Mouse (Mus musculus) olfactory bulb, adult 2 months (tissue): Measurements from ENCODE around the gene Akap13. TPM values are rescaled to one million over a fixed set of nuclear protein-coding genes. Genes with fewer than 3 reads are reported as not detected.

Experiments used
- H3K27ac ChIP-seq: fragments of 200-500 bp; 2 replicates; pipeline ENCODE4 v1.5.1; 2012; ENCODE audit warnings: low read depth, low read length; ENCODE audit not compliant: insufficient read depth
- H3K4me1 ChIP-seq: fragments of 200-500 bp; 2 replicates; pipeline ENCODE4 v1.6.1; 2012; ENCODE audit warnings: low read length; ENCODE audit not compliant: control insufficient read depth, insufficient read depth
- H3K4me3 ChIP-seq: fragments of 200-500 bp; 2 replicates; pipeline ENCODE4 v1.5.1; 2012; ENCODE audit warnings: mild to moderate bottlenecking, low read depth, low read length, moderate library complexity; ENCODE audit not compliant: insufficient read depth
- CTCF ChIP-seq: fragments of 200-500 bp; IDR thresholded peaks from 2 replicates; pipeline ENCODE4 v1.5.1; 2012; ENCODE audit warnings: low read depth, mild to moderate bottlenecking, low read length, moderate library complexity; ENCODE audit not compliant: insufficient read depth
- POLR2A ChIP-seq: fragments of 200-500 bp; IDR thresholded peaks from 2 replicates; pipeline ENCODE4 v1.6.1; 2012; ENCODE audit warnings: mild to moderate bottlenecking, low read depth, low read length, moderate library complexity; ENCODE audit not compliant: insufficient read depth
- WGBS: fragments of 180-500 bp; shearing (Covaris S2); methylation state at CpG from one replicate; pipeline ENCODE4 v1.1.7; 2018; 5-methylcytosine and 5-hydroxymethylcytosine counted together
- polyA plus RNA-seq: library from polyadenylated mRNA; stranded (reverse); fragments of >200 nt; gene quantifications from 2 replicates; pipeline ENCODE4 v1.2.4, GENCODE M21; 2012; ENCODE audit warnings: low replicate concordance; ENCODE audit not compliant: missing spikeins, insufficient read depth, insufficient read length

Gene Akap13
- polyA plus RNA-seq, 1 experiment, result 67.2 TPM

- H3K27ac ChIP-seq, result no peak overlapping the region
- WGBS, result 97% methylated on average over 3 of the region's 3 CpGs
- no peaks in the 10 kb centered on the region for H3K4me1 ChIP-seq
- no peak overlapping the region for H3K4me3 ChIP-seq
- TF ChIP-seq POLR2A (no peak), CTCF (no peak)
Measured at GRCm38 (mm10) chr7:75539168-75539567, 83.8 kb downstream of the Akap13 start.

DNA sequence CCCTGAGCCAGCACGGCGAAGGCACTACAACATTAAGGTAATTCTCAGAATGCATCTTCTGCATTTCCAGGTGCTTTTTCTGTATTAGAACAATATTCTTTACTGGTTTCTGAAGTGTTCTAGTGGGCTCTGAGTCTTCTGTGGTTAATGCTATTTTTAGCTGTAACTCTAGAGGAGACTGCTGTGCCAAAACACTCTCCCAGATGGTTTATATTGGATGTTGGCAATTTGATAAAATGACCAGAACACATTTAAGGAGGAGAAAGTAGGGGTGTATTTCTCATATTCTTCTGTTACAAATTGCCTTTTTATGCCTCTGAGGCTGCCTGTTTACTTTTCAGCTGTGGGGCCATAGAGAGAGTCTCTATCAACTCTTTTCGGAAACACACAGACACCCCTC lies 94.5 kb downstream of the Akap13 start:
- 93% methylated on average over 3 of the region's 3 CpGs for WGBS
- TF ChIP-seq CTCF (no peak), POLR2A (no peak)
- H3K27ac ChIP-seq, result no peak overlapping the region
- no peak overlapping the region for H3K4me3 ChIP-seq
- no peaks in the 10 kb centered on the region for H3K4me1 ChIP-seq

GRCm38 (mm10) chr7:75550791-75551336 lies 95.5 kb downstream of the Akap13 start:
- WGBS, result 90% methylated on average over 6 of the region's 6 CpGs

GRCm38 (mm10) chr7:75553002-75553666 lies 97.8 kb downstream of the Akap13 start:
- WGBS, result 93% methylated on average over 8 of the region's 8 CpGs
- TF ChIP-seq CTCF, result no peak
- Histone ChIP-seq H3K27ac (no peak overlapping the region), H3K4me3 (no peak overlapping the region), H3K4me1 (no peaks in the 10 kb centered on the region)

More at GRCm38 (mm10) chr7:75550791-75551336, 95.5 kb downstream of the Akap13 start:
- H3K4me3 ChIP-seq, result no peak overlapping the region
- no peak overlapping the region for H3K27ac ChIP-seq
- TF ChIP-seq POLR2A (no peak), CTCF (no peak)
- no peaks in the 10 kb centered on the region for H3K4me1 ChIP-seq

DNA sequence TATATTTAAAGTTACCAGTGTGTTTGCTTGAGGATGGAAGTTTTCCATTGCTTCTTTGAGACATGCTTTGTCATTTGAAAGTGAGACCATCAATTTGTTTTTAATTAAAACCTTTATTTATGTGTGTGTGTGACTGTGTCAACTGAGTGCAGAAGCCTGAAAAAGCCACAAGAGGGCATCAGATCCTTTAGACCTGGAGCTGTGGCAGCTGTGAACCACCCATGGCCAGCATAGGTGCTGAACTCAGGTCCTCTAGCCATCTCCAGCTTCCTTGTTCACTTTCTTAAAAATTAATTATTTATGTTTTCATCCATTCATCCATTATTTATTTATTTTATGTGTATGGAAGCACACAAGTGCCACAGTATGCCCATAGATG lies 98.3 kb downstream of the Akap13 start:
- Histone ChIP-seq H3K4me3 (no peak overlapping the region), H3K4me1 (no peaks in the 10 kb centered on the region), H3K27ac (no peak overlapping the region)
- TF ChIP-seq CTCF (no peak), POLR2A (no peak)

DNA sequence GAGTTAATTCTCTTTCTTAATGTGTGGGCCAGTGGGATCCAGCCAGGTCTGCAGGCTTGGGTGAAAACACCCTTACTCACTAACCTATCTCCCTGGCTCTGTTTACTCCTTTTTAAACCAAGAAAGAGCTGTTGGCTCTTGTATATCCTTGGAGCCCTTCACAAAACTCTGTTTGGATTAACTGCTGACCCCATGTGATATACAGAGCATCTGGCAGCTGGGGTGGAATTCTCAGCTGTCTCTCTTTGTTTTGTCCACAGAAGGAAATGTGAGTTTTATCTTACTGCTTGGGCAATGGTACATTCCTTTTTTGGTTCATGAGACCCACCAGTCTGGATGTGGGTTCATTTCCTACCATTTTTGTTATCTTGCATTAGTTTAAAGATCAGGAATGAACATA lies 98.7 kb downstream of the Akap13 start:
- Histone ChIP-seq H3K27ac (no peak overlapping the region), H3K4me1 (no peaks in the 10 kb centered on the region), H3K4me3 (no peak overlapping the region)
- TF ChIP-seq CTCF (no peak), POLR2A (no peak)

- Histone ChIP-seq H3K4me1 (no peaks in the 10 kb centered on the region), H3K4me3 (no peak overlapping the region), H3K27ac (no peak overlapping the region)
- no peak for TF ChIP-seq POLR2A
- no peak for TF ChIP-seq CTCF
- 45% methylated on average over 6 of the region's 6 CpGs for WGBS
Measured at GRCm38 (mm10) chr7:75555940-75556339, 100.6 kb downstream of the Akap13 start.

- Histone ChIP-seq H3K27ac (no peak overlapping the region), H3K4me3 (no peak overlapping the region), H3K4me1 (no peaks in the 10 kb centered on the region)
- WGBS, result 100% methylated on average over 1 of the region's 1 CpGs
- TF ChIP-seq POLR2A (no peak), CTCF (no peak)
Measured at GRCm38 (mm10) chr7:75558225-75558624, 102.9 kb downstream of the Akap13 start.

DNA sequence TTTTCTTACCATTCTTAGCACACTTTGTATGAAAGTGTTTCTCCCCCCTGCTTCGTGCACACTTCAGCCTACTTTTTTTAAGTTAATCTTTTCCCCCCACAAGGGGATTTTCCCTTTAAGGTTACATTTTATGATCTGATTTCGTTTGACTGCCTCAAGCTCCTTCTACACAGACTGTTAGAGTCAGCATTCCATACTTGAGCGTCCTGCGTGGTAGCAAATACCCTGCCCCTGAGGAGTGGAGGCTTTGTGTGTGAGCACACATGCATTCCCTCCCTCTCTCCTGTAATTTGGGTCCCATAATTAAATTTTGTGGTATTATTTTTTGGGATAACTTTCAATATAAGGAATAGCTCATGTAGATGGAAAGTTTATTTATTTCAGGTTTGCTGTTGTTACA lies 103.8 kb downstream of the Akap13 start:
- H3K27ac ChIP-seq, result no peak overlapping the region
- no peaks in the 10 kb centered on the region for H3K4me1 ChIP-seq
- 77% methylated on average over 4 of the region's 4 CpGs for WGBS
- TF ChIP-seq POLR2A (no peak), CTCF (no peak)
- H3K4me3 ChIP-seq, result no peak overlapping the region

- H3K4me1 ChIP-seq, result no peaks in the 10 kb centered on the region
- no peak overlapping the region for H3K4me3 ChIP-seq
- H3K27ac ChIP-seq, result no peak overlapping the region
- 95% methylated on average over 4 of the region's 4 CpGs for WGBS
- TF ChIP-seq CTCF (no peak), POLR2A (no peak)
Measured at GRCm38 (mm10) chr7:75559915-75560314, 104.6 kb downstream of the Akap13 start.

DNA sequence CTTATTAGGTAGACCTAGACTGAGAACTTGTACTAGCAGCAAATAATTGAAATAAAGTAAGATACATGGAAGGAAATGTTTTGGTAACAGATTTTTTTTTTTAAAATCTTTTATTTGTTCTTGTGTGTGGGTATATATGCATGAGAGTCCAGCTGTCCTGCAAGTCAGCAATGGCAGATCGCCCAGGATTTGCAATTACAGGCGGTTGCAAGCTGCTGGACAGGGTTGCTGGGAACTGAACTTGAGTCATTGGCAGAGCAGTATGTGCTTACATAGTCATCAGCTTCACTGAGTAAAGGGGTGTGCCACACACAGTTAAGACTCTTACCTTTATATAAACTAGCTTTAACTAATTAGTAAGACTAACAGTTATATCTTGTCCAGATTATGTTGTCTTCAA lies 105.2 kb downstream of the Akap13 start:
- H3K4me1 ChIP-seq, result no peaks in the 10 kb centered on the region
- no peak overlapping the region for H3K4me3 ChIP-seq
- TF ChIP-seq POLR2A (no peak), CTCF (no peak)
- WGBS, result 92% methylated on average over 2 of the region's 2 CpGs
- H3K27ac ChIP-seq, result no peak overlapping the region
